Mouse (Mus musculus): ENCODE results near the gene Gm45618. TPM values are rescaled to one million over a fixed set of nuclear protein-coding genes. Genes with fewer than 3 reads are reported as not detected.

Gene Gm45618
- total and polyA plus RNA-seq, 2 experiments from 2014 or later = not detected

DNA sequence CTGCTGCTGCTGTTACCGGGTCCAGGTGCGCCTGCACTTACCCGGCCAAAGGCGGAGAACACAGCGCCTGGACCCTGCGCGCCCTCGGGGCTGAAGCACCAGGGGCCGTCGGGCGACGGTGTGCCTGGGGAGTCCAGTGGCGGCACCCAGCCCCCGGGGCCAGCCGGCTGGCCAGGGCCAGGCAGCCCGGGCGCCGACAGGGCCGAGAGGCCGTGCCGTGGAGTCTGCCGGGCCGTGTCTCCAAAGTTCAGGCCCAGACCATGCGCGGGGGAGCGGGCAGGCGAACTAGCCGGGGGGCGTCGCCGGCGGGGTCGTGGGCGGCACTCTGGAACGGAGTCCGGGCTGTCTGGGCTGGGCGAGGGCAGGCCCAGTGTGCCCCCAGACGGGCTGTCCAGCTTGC, 38.4 kb downstream of the Gm45618 start:
- TF ChIP-seq EP300 (IDR thresholded peaks at IDR 0.05; ENCODE audit: low read depth) (no peak), CTCF (IDR thresholded peaks at IDR 0.05; ENCODE audit: low read depth) (no peak)
- ATAC-seq (ENCODE audit: insufficient read depth, low read depth) = no peak
- no peak for DNase-seq (ENCODE audit: low spot score)
- WGBS = 59% methylated on average over 28 of the region's 38 CpGs
- H3K4me3 ChIP-seq (ENCODE audit: low read depth, low read length) = no peak overlapping the region
- no peak overlapping the region for H3K9ac ChIP-seq (replicated peaks; ENCODE audit: low read depth, low read length)
- H3K27me3 ChIP-seq (ENCODE audit: control insufficient read depth, insufficient read depth, low read length) = no peaks in the 10 kb centered on the region
- H3K4me1 ChIP-seq (ENCODE audit: control insufficient read depth, insufficient read depth) = peaks cover 28% of the 10 kb centered on the region
- H3K36me3 ChIP-seq (replicated peaks; ENCODE audit: control insufficient read depth, insufficient read depth, low read length) = peaks cover 60% of the 10 kb centered on the region
- no peak overlapping the region for H3K4me2 ChIP-seq (ENCODE audit: low read depth, low read length)
- H3K27ac ChIP-seq (ENCODE audit: low read depth) = no peak overlapping the region
- H3K9me3 ChIP-seq (replicated peaks; ENCODE audit: control insufficient read depth, low read length) = no peaks in the 10 kb centered on the region

DNA sequence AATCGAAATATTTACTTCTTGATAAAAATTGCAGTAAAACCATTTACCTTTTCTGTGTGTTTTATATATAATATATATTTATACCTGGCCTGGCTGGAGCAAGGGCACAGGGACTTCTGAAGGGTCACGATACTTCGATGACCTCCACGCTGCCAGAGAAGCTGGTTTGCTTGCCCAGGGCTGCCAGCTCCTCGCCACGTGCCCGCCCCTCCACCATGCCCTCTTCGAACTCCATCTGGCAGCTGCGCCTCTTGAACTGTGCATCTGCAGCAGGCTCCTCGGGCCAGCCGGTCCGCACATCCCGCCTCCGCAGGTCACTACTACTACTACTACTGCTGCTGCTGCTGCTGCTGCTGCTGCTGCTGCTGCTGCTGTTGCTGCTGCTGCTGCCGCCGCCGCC, 38.8 kb downstream of the Gm45618 start:
- ATAC-seq (ENCODE audit: insufficient read depth, low read depth) = no peak
- H3K9ac ChIP-seq (replicated peaks; ENCODE audit: low read depth, low read length) = no peak overlapping the region
- no peak for DNase-seq (ENCODE audit: low spot score)
- no peak for TF ChIP-seq EP300 (IDR thresholded peaks at IDR 0.05; ENCODE audit: low read depth)
- no peaks in the 10 kb centered on the region for H3K9me3 ChIP-seq (replicated peaks; ENCODE audit: control insufficient read depth, low read length)
- no peak overlapping the region for H3K4me3 ChIP-seq (ENCODE audit: low read depth, low read length)
- peaks cover 57% of the 10 kb centered on the region for H3K36me3 ChIP-seq (replicated peaks; ENCODE audit: control insufficient read depth, insufficient read depth, low read length)
- H3K4me1 ChIP-seq (ENCODE audit: control insufficient read depth, insufficient read depth) = peaks cover 32% of the 10 kb centered on the region
- H3K4me2 ChIP-seq (ENCODE audit: low read depth, low read length) = no peak overlapping the region
- H3K27me3 ChIP-seq (ENCODE audit: control insufficient read depth, insufficient read depth, low read length) = no peaks in the 10 kb centered on the region
- no peak overlapping the region for H3K27ac ChIP-seq (ENCODE audit: low read depth)
- WGBS = 78% methylated on average over 17 of the region's 17 CpGs

DNA sequence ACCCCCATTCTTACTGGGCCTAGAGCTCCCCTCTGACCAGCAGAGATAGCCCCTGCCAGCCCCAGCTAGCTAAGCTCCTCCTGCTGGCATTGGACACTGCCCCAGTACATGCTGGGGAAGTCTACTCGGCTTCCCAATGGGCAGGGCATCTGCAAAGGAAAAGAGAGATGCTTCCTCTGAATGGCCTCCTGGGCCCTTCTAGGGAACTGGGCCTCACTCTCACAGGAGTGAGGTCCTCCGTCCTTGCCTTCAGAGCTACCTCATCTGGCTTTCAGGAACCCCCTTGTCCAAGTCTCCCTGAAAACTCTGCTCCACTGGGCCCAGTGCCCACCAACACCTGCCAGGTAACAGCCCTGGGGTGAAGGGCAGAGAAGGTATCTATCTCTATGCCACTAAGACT, 39.7 kb downstream of the Gm45618 start:
- 61% methylated on average over 2 of the region's 2 CpGs for WGBS
- TF ChIP-seq EP300 (IDR thresholded peaks at IDR 0.05; ENCODE audit: low read depth) (no peak), CTCF (IDR thresholded peaks at IDR 0.05; ENCODE audit: low read depth) (no peak)
- Histone ChIP-seq H3K4me1 (ENCODE audit: control insufficient read depth, insufficient read depth) (peaks cover 32% of the 10 kb centered on the region), H3K9ac (replicated peaks; ENCODE audit: low read depth, low read length) (no peak overlapping the region), H3K27ac (ENCODE audit: low read depth) (no peak overlapping the region), H3K9me3 (replicated peaks; ENCODE audit: control insufficient read depth, low read length) (no peaks in the 10 kb centered on the region), H3K27me3 (ENCODE audit: control insufficient read depth, insufficient read depth, low read length) (no peaks in the 10 kb centered on the region), H3K4me2 (ENCODE audit: low read depth, low read length) (no peak overlapping the region), H3K36me3 (replicated peaks; ENCODE audit: control insufficient read depth, insufficient read depth, low read length) (peaks cover 48% of the 10 kb centered on the region), H3K4me3 (ENCODE audit: low read depth, low read length) (no peak overlapping the region)
- ATAC-seq (ENCODE audit: insufficient read depth, low read depth) (no peak), DNase-seq (ENCODE audit: low spot score) (no peak)

DNA sequence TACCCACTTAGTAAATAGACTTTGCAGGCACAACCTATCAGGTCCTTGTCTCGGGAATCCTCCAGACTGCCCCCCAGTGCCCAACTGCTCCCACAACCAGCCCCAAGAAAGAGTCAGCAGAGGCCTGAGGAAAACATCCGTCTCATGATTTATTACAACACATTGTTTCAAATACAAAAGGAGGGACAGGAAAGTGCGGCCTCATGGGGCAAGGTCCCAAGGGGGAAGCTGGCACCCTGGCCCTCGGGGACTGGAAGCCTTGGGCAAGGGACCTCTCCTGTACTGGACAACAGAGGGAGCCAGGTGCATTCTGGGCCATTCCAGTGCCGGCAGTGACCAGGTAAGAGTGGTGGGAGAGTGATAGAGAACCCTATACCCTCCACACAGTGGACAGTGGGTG, 41.2 kb downstream of the Gm45618 start:
- 63% methylated on average over 5 of the region's 5 CpGs for WGBS
- Histone ChIP-seq H3K36me3 (replicated peaks; ENCODE audit: control insufficient read depth, insufficient read depth, low read length) (peaks cover 41% of the 10 kb centered on the region), H3K4me1 (ENCODE audit: control insufficient read depth, insufficient read depth) (peaks cover 23% of the 10 kb centered on the region), H3K9me3 (replicated peaks; ENCODE audit: control insufficient read depth, low read length) (no peaks in the 10 kb centered on the region), H3K9ac (replicated peaks; ENCODE audit: low read depth, low read length) (no peak overlapping the region), H3K4me2 (ENCODE audit: low read depth, low read length) (no peak overlapping the region), H3K27me3 (ENCODE audit: control insufficient read depth, insufficient read depth, low read length) (no peaks in the 10 kb centered on the region), H3K27ac (ENCODE audit: low read depth) (no peak overlapping the region), H3K4me3 (ENCODE audit: low read depth, low read length) (no peak overlapping the region)
- ATAC-seq (ENCODE audit: insufficient read depth, low read depth) = no peak
- DNase-seq (ENCODE audit: low spot score) = no peak
- TF ChIP-seq CTCF (IDR thresholded peaks at IDR 0.05; ENCODE audit: low read depth) (no peak), EP300 (IDR thresholded peaks at IDR 0.05; ENCODE audit: low read depth) (no peak)

DNA sequence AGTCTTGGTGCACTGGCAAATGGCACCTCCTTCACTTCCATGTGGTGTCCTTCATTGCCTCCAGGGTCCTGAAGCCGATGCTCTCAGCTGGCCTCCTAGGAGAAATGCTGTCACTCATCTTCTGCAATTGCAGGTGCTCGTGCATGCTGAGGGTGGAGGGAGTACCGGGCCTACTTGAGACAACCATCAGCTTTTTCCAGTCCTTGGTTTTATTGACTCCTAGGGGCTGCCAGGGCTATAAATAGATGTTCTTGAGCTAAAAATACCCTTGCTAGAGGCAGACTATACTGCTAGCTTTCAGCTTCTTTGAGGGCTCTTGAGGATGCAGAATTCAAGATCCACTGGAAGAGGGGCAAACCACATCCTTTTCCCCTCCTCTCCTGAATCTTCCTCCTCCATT, 43.4 kb downstream of the Gm45618 start:
- Histone ChIP-seq H3K4me2 (ENCODE audit: low read depth, low read length) (no peak overlapping the region), H3K4me1 (ENCODE audit: control insufficient read depth, insufficient read depth) (peaks cover 20% of the 10 kb centered on the region), H3K27ac (ENCODE audit: low read depth) (peak overlapping the region; percentile 55), H3K36me3 (replicated peaks; ENCODE audit: control insufficient read depth, insufficient read depth, low read length) (peaks cover 28% of the 10 kb centered on the region), H3K4me3 (ENCODE audit: low read depth, low read length) (no peak overlapping the region), H3K9me3 (replicated peaks; ENCODE audit: control insufficient read depth, low read length) (no peaks in the 10 kb centered on the region), H3K9ac (replicated peaks; ENCODE audit: low read depth, low read length) (no peak overlapping the region), H3K27me3 (ENCODE audit: control insufficient read depth, insufficient read depth, low read length) (no peaks in the 10 kb centered on the region)
- ATAC-seq (ENCODE audit: insufficient read depth, low read depth) = peak; percentile 11; the same call in 1 of the 2 replicates
- DNase-seq (ENCODE audit: low spot score) = peak; percentile 69
- TF ChIP-seq EP300 (IDR thresholded peaks at IDR 0.05; ENCODE audit: low read depth) (no peak), CTCF (IDR thresholded peaks at IDR 0.05; ENCODE audit: low read depth) (no peak)
- 24% methylated on average over 3 of the region's 3 CpGs for WGBS

DNA sequence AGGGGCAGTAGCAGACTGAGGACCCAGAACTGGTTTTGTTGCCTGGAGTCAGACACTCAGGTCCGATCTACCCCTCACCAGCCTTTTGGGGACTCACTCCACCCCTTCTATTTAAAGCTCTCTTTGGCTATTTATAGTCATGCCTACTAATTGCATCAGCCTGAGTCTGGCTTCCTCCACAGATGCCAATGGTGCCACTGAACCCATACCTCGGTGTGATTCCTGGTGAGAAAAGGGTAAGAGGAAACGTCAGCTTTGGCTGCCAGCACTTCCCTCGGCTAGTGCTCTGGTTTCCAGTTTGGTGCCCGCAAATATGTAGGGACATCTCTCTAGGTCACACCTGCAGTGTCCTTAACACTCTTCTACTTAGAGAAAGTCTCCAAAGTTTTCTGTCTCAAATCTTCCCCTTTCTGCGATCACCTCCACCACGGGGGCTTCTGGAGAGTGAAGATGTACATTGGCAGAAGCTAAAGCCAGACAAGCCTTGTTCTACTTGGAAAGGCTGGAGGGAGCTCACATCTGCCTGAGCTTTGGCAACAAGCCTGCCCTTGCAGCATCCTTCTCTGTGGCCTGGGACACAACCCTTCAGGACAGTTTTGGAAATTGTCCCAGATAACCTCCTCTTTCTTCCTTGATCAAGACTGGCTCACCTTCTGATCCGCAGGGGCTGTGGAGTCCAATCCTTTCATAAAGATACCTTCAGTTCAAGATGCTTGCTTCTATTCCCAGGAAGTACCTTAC, 46.2 kb downstream of the Gm45618 start:
- H3K36me3 ChIP-seq (replicated peaks; ENCODE audit: control insufficient read depth, insufficient read depth, low read length) = peaks cover 2% of the 10 kb centered on the region; the same call in 1 of the 2 replicates
- no peak overlapping the region for H3K9ac ChIP-seq (replicated peaks; ENCODE audit: low read depth, low read length)
- H3K27me3 ChIP-seq (ENCODE audit: control insufficient read depth, insufficient read depth, low read length) = 0 out of 2 replicates have a peak, but pooled peaks cover 2% of the 10 kb centered on the region
- no peak overlapping the region for H3K4me2 ChIP-seq (ENCODE audit: low read depth, low read length)
- WGBS = 44% methylated on average over 8 of the region's 8 CpGs
- H3K9me3 ChIP-seq (replicated peaks; ENCODE audit: control insufficient read depth, low read length) = no peaks in the 10 kb centered on the region
- 0 out of 2 replicates have a peak, but pooled peaks have one; percentile 24 for ATAC-seq (ENCODE audit: insufficient read depth, low read depth)
- H3K4me1 ChIP-seq (ENCODE audit: control insufficient read depth, insufficient read depth) = peaks cover 28% of the 10 kb centered on the region
- no peak for TF ChIP-seq CTCF (IDR thresholded peaks at IDR 0.05; ENCODE audit: low read depth)
- TF ChIP-seq EP300 (IDR thresholded peaks at IDR 0.05; ENCODE audit: low read depth) = no peak
- no peak overlapping the region for H3K27ac ChIP-seq (ENCODE audit: low read depth)
- peak; percentile 26 for DNase-seq (ENCODE audit: low spot score)
- H3K4me3 ChIP-seq (ENCODE audit: low read depth, low read length) = no peak overlapping the region

Data from heart, postnatal 0 days (tissue).